Mouse (Mus musculus) G1E (cell line): ENCODE data around the gene Lrrc1.

ENCODE experiments used
- CTCF ChIP-seq: IDR thresholded peaks from 2 replicates; pipeline ENCODE4 v1.5.1; 2012; ENCODE audit warnings: low read depth, low read length, inconsistent platforms, mixed read lengths
- POLR2AphosphoS5 ChIP-seq: IDR thresholded peaks from 2 replicates; pipeline ENCODE4 v1.6.1; 2012; ENCODE audit warnings: low read depth, low read length, inconsistent platforms; ENCODE audit not compliant: insufficient replicate concordance

GRCm38 (mm10) chr9:77537357-77537756 is 7.3 kb downstream of the Lrrc1 start:
- TF ChIP-seq CTCF = no peak
- TF ChIP-seq POLR2AphosphoS5 = no peak
